Mouse (Mus musculus): Measurements from ENCODE around the gene Dnmt1.

- TF ChIP-seq CTCF (IDR thresholded peaks at IDR 0.05; ENCODE audit: extremely low read depth, insufficient read length, insufficient replicate concordance, low read depth, low read length) (no peak), POLR2A (IDR thresholded peaks at IDR 0.05; ENCODE audit: low read depth, low read length) (no peak)
Measured at GRCm38 (mm10) chr9:20943396-20943795, 16.3 kb downstream of the Dnmt1 start.
